Mouse (Mus musculus) frontal cortex, adult (tissue): ENCODE results near the gene Uty.
A peak's percentile ranks its signal among the peaks of the same experiment; 100 is the strongest.

Source experiments
- ATAC-seq: cut with Nextera tagmentation; 2 replicates; pipeline ENCODE4 v1.9.2; 2017; ENCODE audit warnings: mild to moderate bottlenecking, moderate library complexity, mixed read lengths; ENCODE audit not compliant: low TSS enrichment

Gene Uty

DNA sequence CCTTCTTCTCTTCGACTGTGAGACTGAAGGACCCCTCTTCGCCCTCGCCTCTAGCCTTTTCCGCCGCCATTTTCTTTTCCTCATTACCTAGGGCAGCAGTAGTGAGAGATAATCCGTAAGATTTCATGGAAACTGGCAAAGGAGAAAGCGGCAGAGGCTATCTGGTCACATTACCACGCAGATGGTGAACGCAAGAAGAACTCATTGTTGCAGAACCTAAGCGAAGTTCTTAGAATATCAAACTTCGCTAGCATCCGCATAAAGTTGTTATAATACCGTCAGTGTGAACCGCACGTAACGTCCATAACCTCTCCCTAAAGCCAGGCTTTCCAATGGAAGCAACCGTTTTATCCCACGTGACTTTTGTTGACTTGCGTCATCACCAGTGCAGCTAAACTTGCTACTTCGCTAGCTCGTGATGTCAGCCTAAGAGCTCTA lies at the start of gene Uty:
Uty (minus strand) TSS at position 334 of the 438 bp plus-strand sequence.
- peak; percentile 100 for ATAC-seq

DNA sequence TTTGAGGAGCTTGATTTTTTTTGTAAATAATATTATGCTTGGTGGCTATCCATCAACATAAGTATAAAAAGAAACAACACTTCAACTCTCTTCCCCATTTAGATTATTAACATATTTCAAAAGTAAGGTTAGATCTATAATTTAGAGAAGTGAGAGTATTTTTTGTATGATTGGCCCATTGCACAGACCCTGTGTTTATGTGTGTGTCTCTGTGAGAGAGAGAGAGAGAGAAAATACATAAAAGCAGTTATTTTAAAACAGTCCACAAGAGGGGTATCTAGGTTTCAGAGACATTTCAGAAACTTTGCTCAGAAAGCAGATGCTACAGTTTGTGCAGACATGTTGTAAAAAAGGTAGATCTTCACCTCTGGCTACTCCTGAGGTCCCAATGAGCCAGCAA lies 48.1 kb upstream of the Uty start:
- no peak for ATAC-seq

DNA sequence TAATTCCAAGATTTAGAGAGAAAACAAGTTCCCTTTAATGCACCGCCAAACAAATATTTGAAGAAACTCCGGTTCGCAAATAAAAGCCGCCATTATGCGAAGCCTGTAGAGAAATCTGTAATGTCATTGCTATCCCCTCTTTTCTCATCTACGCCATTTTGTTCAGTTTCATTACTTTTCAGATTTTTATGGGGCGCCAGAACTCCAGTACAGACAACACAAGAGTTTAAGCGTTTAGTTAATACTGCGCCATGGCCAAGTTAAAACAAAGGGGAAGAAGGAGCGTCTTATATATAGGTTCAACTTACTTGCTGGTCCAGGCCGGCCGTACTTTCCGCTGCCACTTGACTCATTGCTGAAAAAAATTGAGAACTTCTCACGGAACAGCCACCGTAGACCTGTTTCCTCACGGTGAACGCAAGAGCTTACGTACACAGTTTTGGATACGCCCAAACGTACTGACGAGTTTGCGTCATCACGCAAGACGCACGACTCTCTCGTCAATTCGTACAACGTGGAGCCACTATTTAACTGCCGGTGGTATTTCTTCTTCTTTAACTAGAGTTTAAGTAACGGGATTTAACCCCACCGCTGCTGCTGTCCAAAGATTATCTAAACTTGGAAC lies 40.7 kb upstream of the Uty start, which contains the start of gene Ddx3y:
Ddx3y (minus strand) TSS at position 459 of the 625 bp plus-strand sequence.
- ATAC-seq: peak; percentile 100

DNA sequence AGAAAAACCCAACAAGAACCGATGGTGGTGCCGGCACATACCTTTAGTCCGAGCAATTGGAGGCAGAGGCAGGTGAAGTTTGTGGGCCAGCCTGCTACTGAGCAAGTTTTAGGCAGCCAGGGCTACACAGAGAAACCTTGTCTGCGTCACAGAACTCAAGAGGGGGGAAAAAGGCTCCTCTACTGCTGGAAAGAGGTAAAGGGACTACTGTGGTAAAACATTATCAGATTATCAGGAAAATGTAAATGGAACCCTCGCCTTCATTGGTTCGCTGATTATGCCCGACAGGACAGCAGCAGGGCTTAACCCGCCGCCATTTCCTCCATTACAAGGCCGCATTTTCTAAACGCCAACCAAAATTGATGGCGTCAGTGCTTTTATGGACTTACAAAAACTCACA lies 40.2 kb upstream of the Uty start:
- peak; percentile 47; the same call in 1 of the 2 replicates for ATAC-seq

DNA sequence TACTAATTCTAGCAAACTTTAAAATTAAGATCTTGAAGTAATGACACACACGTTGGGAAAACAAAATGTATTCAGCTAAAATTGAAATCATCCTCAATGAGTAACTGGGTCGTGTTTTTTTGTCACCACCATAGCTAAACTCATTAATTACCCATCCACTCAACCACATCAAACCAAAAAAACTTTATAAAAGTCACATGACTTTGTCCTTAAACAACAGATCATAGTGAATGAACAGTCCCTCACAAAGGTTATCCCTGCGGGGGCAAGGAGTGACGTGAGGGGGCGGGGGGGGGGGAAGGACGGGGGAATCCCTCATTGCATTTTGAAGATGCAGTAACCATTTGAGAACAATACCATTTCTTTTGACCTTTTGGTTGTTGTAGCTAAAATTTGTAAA lies 558 bp upstream of the Uty start:
- ATAC-seq: no peak

DNA sequence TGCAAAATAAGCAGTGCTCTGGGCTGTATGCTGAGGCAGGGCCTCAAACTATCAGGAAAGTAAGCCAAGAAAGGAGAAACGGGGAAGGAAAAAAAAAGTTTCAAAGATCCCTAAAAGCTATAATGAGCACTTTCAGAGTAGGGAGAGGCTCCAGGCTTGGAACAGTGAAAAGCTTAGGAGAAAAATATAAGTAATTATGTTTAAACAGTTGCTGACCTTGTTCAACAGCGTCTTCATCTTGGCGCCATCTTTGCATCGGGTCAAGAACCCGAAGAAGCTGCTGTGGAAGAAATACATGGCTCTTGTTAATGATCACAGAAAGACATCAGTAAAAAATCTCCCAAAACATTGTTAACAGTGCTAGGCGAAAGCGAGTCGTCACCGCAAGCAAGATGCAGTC lies 619 bp downstream of the Uty start:
- 0 out of 2 replicates have a peak, but pooled peaks have one; percentile 13 for ATAC-seq

DNA sequence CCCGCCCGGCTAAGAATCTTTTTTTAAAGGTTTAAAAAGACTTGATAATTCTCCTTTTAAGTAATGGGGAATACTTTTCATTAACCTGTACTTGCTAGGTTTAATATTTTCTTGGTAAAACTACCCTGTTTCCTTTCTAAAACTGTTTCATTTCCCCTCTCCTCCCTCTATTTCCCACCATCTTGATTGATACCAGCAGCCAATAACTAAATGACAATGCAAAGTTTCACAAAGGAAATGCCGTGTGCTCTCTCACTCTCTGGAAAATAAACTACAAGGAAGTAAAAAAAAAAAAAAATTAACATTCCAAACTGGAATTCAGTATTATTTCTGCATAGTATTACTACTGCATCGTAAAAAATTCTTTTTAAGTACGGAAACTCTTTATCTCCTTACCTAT lies 1.1 kb downstream of the Uty start:
- ATAC-seq: no peak

DNA sequence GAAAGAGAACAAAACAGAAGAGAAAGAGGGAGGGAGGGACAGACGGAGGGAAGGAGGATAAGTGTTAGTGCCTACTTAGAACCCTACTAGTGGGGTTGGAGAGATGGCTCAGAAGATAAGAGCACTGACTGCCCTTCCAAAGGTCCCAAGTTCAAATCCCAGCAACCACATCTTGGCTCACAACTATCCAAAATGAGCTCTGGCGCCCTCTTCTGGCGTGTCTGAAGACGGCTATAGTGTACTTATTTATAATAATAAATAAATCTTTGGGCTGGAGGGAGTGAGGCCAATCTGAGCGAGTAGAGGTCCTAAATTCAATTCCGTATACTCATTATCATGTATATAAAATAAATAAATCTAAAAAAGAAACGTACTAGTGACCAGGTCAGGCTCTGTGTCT lies 25.6 kb downstream of the Uty start:
- ATAC-seq: no peak

DNA sequence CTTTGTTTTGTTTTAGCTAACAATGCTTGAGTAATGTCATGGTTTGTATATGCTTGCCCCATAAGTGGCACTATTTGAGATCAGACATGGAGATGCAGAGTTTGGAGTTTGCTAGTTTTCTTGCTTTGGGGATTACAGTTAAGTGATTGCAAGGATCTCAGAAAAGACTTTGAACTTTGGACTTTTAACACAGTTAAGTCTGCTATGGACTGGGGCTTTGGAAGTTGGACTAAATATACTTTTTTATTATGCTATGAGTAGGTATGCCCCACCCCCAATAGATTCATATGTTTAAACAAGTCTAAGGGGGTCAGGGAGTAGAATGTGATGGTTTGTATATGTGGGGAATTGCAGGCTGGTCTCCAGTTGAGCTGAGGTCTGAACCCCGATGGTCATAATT lies 67.1 kb downstream of the Uty start:
- ATAC-seq: no peak

DNA sequence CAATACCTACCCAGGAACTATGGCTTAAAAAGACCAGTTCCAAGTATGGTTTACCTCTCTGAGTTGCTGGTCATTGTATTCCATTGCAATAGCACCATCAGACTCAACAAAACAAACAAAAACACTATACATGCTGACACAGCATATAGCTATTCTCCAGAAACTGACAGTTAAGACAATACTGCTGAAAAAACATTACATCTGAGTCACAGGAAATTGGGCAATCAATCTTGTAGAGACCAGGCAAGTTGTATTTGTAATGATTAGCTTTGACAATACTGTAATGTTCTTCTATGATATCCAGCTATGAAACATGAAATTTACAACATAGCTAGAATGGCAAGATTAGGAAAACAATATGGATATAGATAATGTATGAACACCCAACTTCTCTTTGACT lies 82.5 kb downstream of the Uty start:
- no peak for ATAC-seq

DNA sequence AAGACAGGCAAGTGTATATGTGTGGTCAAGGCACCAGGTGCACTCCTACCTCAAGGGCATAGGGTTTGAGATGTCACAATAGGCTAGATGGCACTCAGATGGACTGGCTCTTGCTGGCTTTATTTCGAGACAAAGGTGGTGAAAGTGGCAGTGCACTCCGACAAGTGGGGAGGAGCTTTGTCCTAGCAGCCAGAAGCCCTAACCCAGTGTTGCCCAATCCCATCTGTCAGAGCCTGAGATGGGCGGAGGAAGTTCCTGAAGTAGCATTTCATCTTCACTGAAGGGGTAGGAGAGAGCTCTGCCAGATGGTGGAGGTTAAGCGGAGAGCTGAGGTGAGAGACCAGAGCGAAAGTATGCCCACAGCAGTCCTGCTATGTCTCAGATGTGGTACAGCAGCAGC lies 129.4 kb downstream of the Uty start:
- no peak for ATAC-seq

DNA sequence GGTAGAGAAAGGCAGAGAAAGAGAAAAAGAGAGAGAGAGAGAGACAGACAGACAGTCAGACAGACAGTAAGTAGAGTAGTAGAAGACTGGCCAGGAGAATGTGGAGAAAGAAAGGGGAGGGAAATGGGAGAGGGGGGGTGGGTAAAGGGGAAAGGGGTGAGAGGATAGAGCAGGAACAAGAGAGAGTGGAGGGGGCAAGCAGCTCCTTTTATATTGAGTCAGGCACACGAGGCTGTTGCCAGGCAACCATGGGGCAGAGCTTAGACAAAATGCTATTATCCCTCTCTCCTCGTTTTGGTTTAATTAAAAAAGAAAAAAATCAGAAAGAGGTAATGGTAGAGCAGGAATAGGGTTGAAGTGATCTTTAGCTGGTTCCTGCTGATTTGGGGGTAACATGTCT lies 131.5 kb downstream of the Uty start:
- no peak for ATAC-seq
